12 mouse cellular contexts compared by ENCODE assay signal in the genomic region with DNA sequence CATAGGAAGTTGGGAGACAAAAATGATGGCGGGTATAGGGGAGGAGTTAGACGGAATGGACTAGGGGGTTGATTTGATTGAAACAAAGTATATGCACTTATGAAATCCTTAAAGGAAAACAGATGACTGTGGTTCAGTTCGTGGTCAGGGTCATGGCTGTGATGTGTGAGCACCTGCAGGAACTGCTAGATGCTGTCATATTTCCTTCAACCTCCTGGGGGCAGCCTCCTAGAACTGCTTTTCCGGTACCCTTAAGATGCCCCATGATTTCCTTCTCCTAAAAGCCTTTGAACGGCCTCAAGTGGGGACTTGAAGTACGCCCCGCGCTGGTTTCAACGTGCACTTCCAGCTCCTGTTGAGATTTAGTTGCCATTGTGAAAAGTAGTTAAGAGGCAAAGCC. TPM values are rescaled to one million over a fixed set of nuclear protein-coding genes. Genes with fewer than 3 reads are reported as not detected.
DNase-seq lines count a peak whose midpoint lies in the region; ATAC-seq and TF ChIP-seq lines count a peak whose summit lies in the region.
"Had no signal": no experiment of that assay in that cellular context is flagged by ENCODE, and none has a peak within 500 bp of the region (broad histone marks: within the 10 kb centered on the region; RNA-seq: fewer than 3 reads in every experiment).

No protein-coding gene starts in this region.

- no peak overlapping the region for H3K4me3 ChIP-seq in heart, embryonic 15.5 days
- H3K4me3 ChIP-seq in heart, embryonic 10.5 days, result no peak overlapping the region
- H3K4me3 ChIP-seq in lung, adult 2 months (replicated peaks; ENCODE audit: extremely low read depth, low read depth, low read length), result no peak overlapping the region
- H3K4me3 ChIP-seq in midbrain, embryonic 14.5 days (replicated peaks; ENCODE audit: low read depth, low read length), result no peak overlapping the region
- H3K4me3 ChIP-seq: limb, embryonic 15.5 days had no signal

- no peaks in the 10 kb centered on the region for H3K27me3 ChIP-seq in heart, embryonic 15.5 days
- no peaks in the 10 kb centered on the region for H3K27me3 ChIP-seq in heart, embryonic 10.5 days (ENCODE audit: insufficient read depth, poor library complexity, severe bottlenecking)
- H3K27me3 ChIP-seq in midbrain, embryonic 14.5 days (ENCODE audit: control insufficient read depth, insufficient read depth, low read length), result no peaks in the 10 kb centered on the region
- H3K27me3 ChIP-seq: limb, embryonic 15.5 days had no signal

- DNase-seq in heart, embryonic 10.5 days (ENCODE audit: low spot score), result no peak
- peak; percentile 45 for DNase-seq in A20 (ENCODE audit: low read depth, low spot score)
- peak; percentile 77 for DNase-seq in R1 (ENCODE audit: low read depth, low spot score)
- DNase-seq in mesoderm, embryonic 11.5 days (ENCODE audit: low read depth, low spot score), result peak; percentile 8
- no peak for DNase-seq in lung, adult 2 months
- DNase-seq in midbrain, embryonic 14.5 days, result no peak
- no peak for DNase-seq in heart, adult 9 months (ENCODE audit: low spot score in 2 of 2)
- DNase-seq: heart, postnatal 14 days; kidney, postnatal 25 days had no signal

- H3K9ac ChIP-seq in heart, embryonic 15.5 days, result no peak overlapping the region
- H3K9ac ChIP-seq in midbrain, embryonic 14.5 days (replicated peaks; ENCODE audit: low read length), result no peak overlapping the region
- H3K9ac ChIP-seq: limb, embryonic 15.5 days had no signal

- H3K27ac ChIP-seq in heart, embryonic 15.5 days, result 0 out of 2 replicates have a peak overlapping the region, but pooled peaks have one; percentile 61
- H3K27ac ChIP-seq in heart, embryonic 10.5 days, result no peak overlapping the region
- no peak overlapping the region for H3K27ac ChIP-seq in midbrain, embryonic 14.5 days (replicated peaks; ENCODE audit: low read depth, low read length)
- H3K27ac ChIP-seq: limb, embryonic 15.5 days had no signal

- no peak for ATAC-seq in heart, embryonic 15.5 days (replicated peaks; ENCODE audit: insufficient number of reproducible peaks, insufficient read depth, low FRiP score, low read depth)
- ATAC-seq in midbrain, embryonic 14.5 days (ENCODE audit: low FRiP score, low TSS enrichment), result no peak

- no peaks in the 10 kb centered on the region for H3K36me3 ChIP-seq in heart, embryonic 15.5 days
- H3K36me3 ChIP-seq in heart, embryonic 10.5 days, result no peaks in the 10 kb centered on the region
- no peaks in the 10 kb centered on the region for H3K36me3 ChIP-seq in midbrain, embryonic 14.5 days (ENCODE audit: control insufficient read depth, insufficient read depth, low read length)
- H3K36me3 ChIP-seq: limb, embryonic 15.5 days had no signal

- TF ChIP-seq POLR2A in lung, adult 2 months (IDR thresholded peaks at IDR 0.05; ENCODE audit: borderline replicate concordance, extremely low read depth, low read depth, low read length), result no peak

- H3K4me1 ChIP-seq in heart, embryonic 15.5 days (replicated peaks), result no peaks in the 10 kb centered on the region; the same call in 1 of the 2 replicates
- no peaks in the 10 kb centered on the region for H3K4me1 ChIP-seq in heart, embryonic 10.5 days
- H3K4me1 ChIP-seq in lung, adult 2 months (ENCODE audit: control insufficient read depth, insufficient read depth, low read length), result peaks cover 7% of the 10 kb centered on the region
- H3K4me1 ChIP-seq in midbrain, embryonic 14.5 days (ENCODE audit: control insufficient read depth, insufficient read depth, low read length), result no peaks in the 10 kb centered on the region
- H3K4me1 ChIP-seq: limb, embryonic 15.5 days had no signal

- no peak for TF ChIP-seq CTCF in lung, adult 2 months (IDR thresholded peaks at IDR 0.05; ENCODE audit: insufficient read depth, low read length)

- H3K4me2 ChIP-seq in heart, embryonic 15.5 days, result no peak overlapping the region
- no peak overlapping the region for H3K4me2 ChIP-seq in midbrain, embryonic 14.5 days (ENCODE audit: low read length)
- H3K4me2 ChIP-seq: limb, embryonic 15.5 days had no signal

- WGBS in heart, embryonic 15.5 days, result 62% methylated on average over 9 of the region's 9 CpGs
- WGBS in heart, embryonic 10.5 days, result 62% methylated on average over 9 of the region's 9 CpGs
- 63% methylated on average over 9 of the region's 9 CpGs for WGBS in lung, adult 2 months
- 68% methylated on average over 9 of the region's 9 CpGs for WGBS in midbrain, embryonic 14.5 days

- H3K9me3 ChIP-seq in heart, embryonic 15.5 days (replicated peaks), result no peaks in the 10 kb centered on the region
- H3K9me3 ChIP-seq in heart, embryonic 10.5 days, result no peaks in the 10 kb centered on the region
- no peaks in the 10 kb centered on the region for H3K9me3 ChIP-seq in midbrain, embryonic 14.5 days (ENCODE audit: control insufficient read depth, low read length)
- H3K9me3 ChIP-seq: limb, embryonic 15.5 days had no signal

RNA-seq across cellular contexts. Expression of a gene that starts 19.1 kb away (rescaled TPM):
- polyA plus RNA-seq in heart, embryonic 15.5 days (2015; fragmentation: Nextera tagmentation; extraction: Ambion mirVana), result 0.10 TPM in 1 of 2 replicates, not detected in the other
- polyA plus RNA-seq in heart, embryonic 10.5 days (2016; fragmentation: Nextera tagmentation; extraction: Ambion mirVana), result 0.14 TPM in 1 of 2 replicates, not detected in the other
- polyA plus RNA-seq in lung, adult 2 months (2012; rRNA removed), result 19.3 and 57.0 TPM in 2 replicates
- not detected in 2 replicates for polyA plus RNA-seq in midbrain, embryonic 14.5 days (2014; fragmentation: Nextera tagmentation; extraction: Ambion mirVana)
- polyA plus RNA-seq: limb, embryonic 15.5 days; stomach, embryonic 16.5 days had no signal

RNA-seq across cellular contexts. Expression of a gene that starts 37.9 kb away (rescaled TPM):
- 71.6 and 74.4 TPM in 2 replicates for polyA plus RNA-seq in heart, embryonic 15.5 days (2015; fragmentation: Nextera tagmentation; extraction: Ambion mirVana)
- polyA plus RNA-seq in heart, embryonic 10.5 days (2016; fragmentation: Nextera tagmentation; extraction: Ambion mirVana), result 134 and 158 TPM in 2 replicates
- polyA plus RNA-seq in lung, adult 2 months (2012; rRNA removed), result 0.15 and 0.57 TPM in 2 replicates
- polyA plus RNA-seq in midbrain, embryonic 14.5 days (2014; fragmentation: Nextera tagmentation; extraction: Ambion mirVana), result 41.9 and 57.1 TPM in 2 replicates

RNA-seq across cellular contexts. Expression of a gene that starts 58.2 kb away (rescaled TPM):
- polyA plus RNA-seq in heart, embryonic 15.5 days (2015; fragmentation: Nextera tagmentation; extraction: Ambion mirVana), result 155 and 160 TPM in 2 replicates
- polyA plus RNA-seq in heart, embryonic 10.5 days (2016; fragmentation: Nextera tagmentation; extraction: Ambion mirVana), result 163 and 184 TPM in 2 replicates
- 71.3 and 141 TPM in 2 replicates for polyA plus RNA-seq in lung, adult 2 months (2012; rRNA removed)
- 337 and 373 TPM in 2 replicates for polyA plus RNA-seq in midbrain, embryonic 14.5 days (2014; fragmentation: Nextera tagmentation; extraction: Ambion mirVana)

RNA-seq across cellular contexts. Expression of a gene that starts 59.1 kb away (rescaled TPM):
- 14.8 and 19.1 TPM in 2 replicates for polyA plus RNA-seq in heart, embryonic 15.5 days (2015; fragmentation: Nextera tagmentation; extraction: Ambion mirVana)
- polyA plus RNA-seq in heart, embryonic 10.5 days (2016; fragmentation: Nextera tagmentation; extraction: Ambion mirVana), result 11.2 and 18.0 TPM in 2 replicates
- 22.1 and 28.0 TPM in 2 replicates for polyA plus RNA-seq in lung, adult 2 months (2012; rRNA removed)
- polyA plus RNA-seq in midbrain, embryonic 14.5 days (2014; fragmentation: Nextera tagmentation; extraction: Ambion mirVana), result 28.5 and 30.6 TPM in 2 replicates

Comparison
In these comparisons a context has a peak if more than half of its experiments do, and no peak if none do; other contexts are left out.
1. DNase-seq: peak in A20 (single experiment), R1 (single experiment) and mesoderm, embryonic 11.5 days (single experiment); none in heart, embryonic 10.5 days (single experiment), lung, adult 2 months (single experiment), midbrain, embryonic 14.5 days (single experiment) and heart, adult 9 months (0 of 2).
2. RNA of a gene that starts 19.1 kb away (polyA plus RNA-seq): 19.3 to 57.0 TPM in lung, adult 2 months; 0.14 TPM in heart, embryonic 10.5 days, 0.10 TPM in heart, embryonic 15.5 days and not detected in midbrain, embryonic 14.5 days; every median in the first group is over 10 times any median in the second.
3. RNA of a gene that starts 37.9 kb away (polyA plus RNA-seq): 134 to 158 TPM in heart, embryonic 10.5 days, 71.6 to 74.4 TPM in heart, embryonic 15.5 days and 41.9 to 57.1 TPM in midbrain, embryonic 14.5 days; 0.15 to 0.57 TPM in lung, adult 2 months; every median in the first group is over 10 times any median in the second.